Mouse (Mus musculus) megakaryocyte, embryonic 14.5 days (primary cell): ENCODE measurements around the gene Rbsn.

ENCODE experiments used
- FLI1 ChIP-seq: IDR thresholded peaks from 2 replicates; pipeline ENCODE4 v1.6.1; 2012; ENCODE audit warnings: low read length, inconsistent platforms, mixed read lengths
- GATA1 ChIP-seq: IDR thresholded peaks from 3 replicates; pipeline ENCODE4 v1.6.1; 2012; ENCODE audit warnings: mixed read lengths, low read length, inconsistent platforms, borderline replicate concordance

DNA sequence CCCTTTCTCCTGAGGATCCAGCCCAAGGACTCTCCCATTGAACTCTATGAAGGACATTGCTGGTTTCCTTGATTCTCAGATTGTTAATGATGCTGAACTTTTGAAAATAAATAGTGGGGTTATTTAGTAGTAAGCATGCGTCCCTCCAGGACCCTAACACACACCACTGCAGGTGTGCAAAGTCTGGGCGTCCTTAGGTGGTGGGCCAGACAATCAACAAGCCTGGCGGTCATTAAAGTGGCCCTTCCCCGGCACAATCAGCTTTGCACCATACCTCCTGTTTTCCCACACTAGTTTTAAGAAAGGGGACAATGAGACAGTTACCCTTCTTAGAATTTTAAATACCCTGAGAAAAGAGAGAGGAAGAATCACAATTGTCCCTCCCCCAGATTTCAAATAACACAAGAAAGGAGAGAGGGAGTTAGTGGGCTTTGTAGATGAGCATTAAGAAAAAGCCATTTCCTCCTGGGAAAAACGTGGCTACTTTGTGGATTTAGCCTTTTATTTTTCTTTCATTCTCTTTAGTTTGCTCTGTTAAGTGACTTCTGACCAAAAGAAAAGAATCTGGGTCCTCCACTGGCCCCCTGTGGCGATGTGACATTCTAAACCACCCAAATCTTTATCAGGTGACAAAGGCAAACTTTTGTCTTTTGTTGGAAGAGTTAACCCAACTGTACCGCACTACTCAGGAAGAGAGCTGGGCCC is 32.6 kb upstream of the Rbsn start:
- TF ChIP-seq FLI1, result no peak
- no peak for TF ChIP-seq GATA1
